Mouse (Mus musculus) forebrain, embryonic 14.5 days (tissue): ENCODE results near the gene Cpeb2. TPM values are rescaled to one million over a fixed set of nuclear protein-coding genes. Genes with fewer than 3 reads are reported as not detected.

ENCODE experiments used
- ATAC-seq: fragments of 200-750 bp; cut with Nextera tagmentation; 2 replicates; pipeline ENCODE4 v1.8.0; 2017; ENCODE audit warnings: mild to moderate bottlenecking, moderate library complexity
- DNase-seq: peaks from one replicate; pipeline ENCODE4 v3.0.0-alpha.2; 2015; ENCODE audit warnings: low spot score
- H3K27ac ChIP-seq: fragments of 300-500 bp; sonication (generic); 2 replicates; pipeline ENCODE4 v1.5.1; 2014; ENCODE audit warnings: low read depth, mild to moderate bottlenecking, control low read depth, low read length, moderate library complexity
- H3K27me3 ChIP-seq: fragments of 300-500 bp; sonication (generic); replicated peaks from 2 replicates; pipeline ENCODE4 v1.6.1; 2014; ENCODE audit warnings: low read length, control low read depth, mixed read lengths; ENCODE audit not compliant: control insufficient read depth, insufficient read depth
- H3K36me3 ChIP-seq: fragments of 300-500 bp; sonication (generic); 2 replicates; pipeline ENCODE4 v1.6.1; 2014; ENCODE audit warnings: low read length, control low read depth; ENCODE audit not compliant: control insufficient read depth, insufficient read depth
- H3K4me1 ChIP-seq: fragments of 300-500 bp; sonication (generic); 2 replicates; pipeline ENCODE4 v1.6.1; 2014; ENCODE audit warnings: antibody characterized with exemption, low read length, control low read depth; ENCODE audit not compliant: control insufficient read depth, insufficient read depth
- H3K4me2 ChIP-seq: fragments of 300-500 bp; sonication (generic); 2 replicates; pipeline ENCODE4 v1.6.1; 2014; ENCODE audit warnings: mild to moderate bottlenecking, control low read depth, low read length
- H3K4me3 ChIP-seq: fragments of 300-500 bp; sonication (generic); 2 replicates; pipeline ENCODE4 v1.5.1; 2014; ENCODE audit warnings: low read depth, low read length, control low read depth
- H3K9ac ChIP-seq: fragments of 300-500 bp; sonication (generic); 2 replicates; pipeline ENCODE4 v1.6.1; 2014; ENCODE audit warnings: mild to moderate bottlenecking, low read length, control low read depth, moderate library complexity
- H3K9me3 ChIP-seq: fragments of 300-500 bp; sonication (generic); replicated peaks from 2 replicates; pipeline ENCODE4 v1.6.1; 2016; ENCODE audit warnings: low read length, control low read depth, mixed read lengths; ENCODE audit not compliant: control insufficient read depth
- WGBS: fragments of 180-500 bp; shearing (Covaris S2); extraction: QIAGEN DNeasy Blood & Tissue Kit; methylation state at CpG from one replicate; pipeline ENCODE4 v1.1.7; 2014; 5-methylcytosine and 5-hydroxymethylcytosine counted together
- polyA plus RNA-seq: library from polyadenylated mRNA; unstranded; fragments of >200 nt; fragmentation: Nextera tagmentation; extraction: Ambion mirVana; gene quantifications from 2 replicates; pipeline ENCODE4 v1.2.1, GENCODE M21; 2014

Cpeb2 gene
- polyA plus RNA-seq, 1 experiment from 2014 or later = 6.9 TPM

DNA sequence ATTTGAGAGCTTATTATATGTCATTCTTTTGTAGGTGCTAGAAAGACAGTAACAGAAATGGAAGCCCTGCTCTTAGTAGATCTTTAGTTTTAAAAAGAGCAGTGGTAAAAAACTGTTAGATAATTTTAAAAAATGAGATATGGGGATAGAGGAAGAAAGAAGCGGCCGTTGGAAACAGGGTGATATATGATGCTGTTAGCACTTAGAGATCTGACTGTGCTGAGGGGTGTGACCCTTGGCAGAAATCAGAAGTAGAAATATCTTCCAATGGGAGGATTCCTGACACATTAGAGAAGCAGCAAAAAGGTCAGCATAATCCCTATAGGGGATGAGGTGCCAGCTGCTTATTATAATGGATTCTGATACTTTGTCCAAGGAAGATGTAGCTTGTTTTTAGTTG lies 24.5 kb downstream of the Cpeb2 start:
- Histone ChIP-seq H3K27me3 (no peaks in the 10 kb centered on the region), H3K4me3 (no peak overlapping the region), H3K4me1 (no peaks in the 10 kb centered on the region), H3K27ac (no peak overlapping the region), H3K36me3 (0 out of 2 replicates have a peak, but pooled peaks cover 8% of the 10 kb centered on the region), H3K4me2 (no peak overlapping the region), H3K9ac (no peak overlapping the region), H3K9me3 (no peaks in the 10 kb centered on the region)
- ATAC-seq (no peak), DNase-seq (no peak)
- 94% methylated on average over 2 of the region's 2 CpGs for WGBS

- WGBS = 91% methylated on average over 3 of the region's 3 CpGs
- H3K9ac ChIP-seq = no peak overlapping the region
- no peaks in the 10 kb centered on the region for H3K4me1 ChIP-seq
- H3K4me2 ChIP-seq = no peak overlapping the region
- H3K27ac ChIP-seq = no peak overlapping the region
- H3K9me3 ChIP-seq = no peaks in the 10 kb centered on the region
- no peaks in the 10 kb centered on the region for H3K27me3 ChIP-seq
- ATAC-seq = no peak
- no peak for DNase-seq
- 0 out of 2 replicates have a peak, but pooled peaks cover 4% of the 10 kb centered on the region for H3K36me3 ChIP-seq
- no peak overlapping the region for H3K4me3 ChIP-seq
Measured at GRCm38 (mm10) chr5:43258472-43259142, 25.6 kb downstream of the Cpeb2 start.

DNA sequence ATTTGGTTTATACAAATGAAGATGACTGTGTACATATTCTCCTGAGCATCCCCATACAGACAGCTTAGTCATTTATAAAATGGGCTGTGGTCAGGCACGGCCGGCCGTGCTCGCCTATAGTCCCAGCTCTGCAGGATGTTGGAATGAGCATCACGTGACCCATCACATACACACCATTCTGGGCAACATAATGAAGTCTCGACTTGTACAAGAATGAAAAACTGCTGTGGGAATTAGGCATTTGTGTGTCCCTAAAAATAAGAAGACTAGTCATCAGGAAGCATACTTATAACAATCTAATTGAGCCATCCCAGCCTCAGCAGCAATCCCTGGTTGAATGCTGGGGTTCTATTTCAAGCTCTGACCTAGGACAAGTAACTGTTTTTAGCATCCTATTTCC lies 28.8 kb downstream of the Cpeb2 start:
- Histone ChIP-seq H3K4me2 (no peak overlapping the region), H3K9ac (no peak overlapping the region), H3K4me1 (no peaks in the 10 kb centered on the region), H3K4me3 (no peak overlapping the region), H3K9me3 (no peaks in the 10 kb centered on the region), H3K36me3 (0 out of 2 replicates have a peak, but pooled peaks cover 4% of the 10 kb centered on the region), H3K27me3 (no peaks in the 10 kb centered on the region), H3K27ac (no peak overlapping the region)
- DNase-seq (no peak), ATAC-seq (no peak)
- 63% methylated on average over 6 of the region's 6 CpGs for WGBS

- DNase-seq (no peak), ATAC-seq (no peak)
- Histone ChIP-seq H3K4me3 (no peak overlapping the region), H3K9ac (no peak overlapping the region), H3K4me1 (no peaks in the 10 kb centered on the region), H3K36me3 (0 out of 2 replicates have a peak, but pooled peaks cover 4% of the 10 kb centered on the region), H3K27ac (no peak overlapping the region), H3K9me3 (no peaks in the 10 kb centered on the region), H3K27me3 (no peaks in the 10 kb centered on the region), H3K4me2 (no peak overlapping the region)
- WGBS = 85% methylated on average over 4 of the region's 4 CpGs
Measured at GRCm38 (mm10) chr5:43263951-43264350, 31.0 kb downstream of the Cpeb2 start.

- DNase-seq (no peak), ATAC-seq (no peak)
- no peaks in the 10 kb centered on the region for H3K4me1 ChIP-seq
- H3K27me3 ChIP-seq = no peaks in the 10 kb centered on the region
- H3K4me2 ChIP-seq = no peak overlapping the region
- no peaks in the 10 kb centered on the region for H3K9me3 ChIP-seq
- H3K36me3 ChIP-seq = 0 out of 2 replicates have a peak, but pooled peaks cover 4% of the 10 kb centered on the region
- no peak overlapping the region for H3K9ac ChIP-seq
- 91% methylated on average over 2 of the region's 2 CpGs for WGBS
- H3K4me3 ChIP-seq = no peak overlapping the region
- no peak overlapping the region for H3K27ac ChIP-seq
Measured at GRCm38 (mm10) chr5:43264696-43265095, 31.7 kb downstream of the Cpeb2 start.

DNA sequence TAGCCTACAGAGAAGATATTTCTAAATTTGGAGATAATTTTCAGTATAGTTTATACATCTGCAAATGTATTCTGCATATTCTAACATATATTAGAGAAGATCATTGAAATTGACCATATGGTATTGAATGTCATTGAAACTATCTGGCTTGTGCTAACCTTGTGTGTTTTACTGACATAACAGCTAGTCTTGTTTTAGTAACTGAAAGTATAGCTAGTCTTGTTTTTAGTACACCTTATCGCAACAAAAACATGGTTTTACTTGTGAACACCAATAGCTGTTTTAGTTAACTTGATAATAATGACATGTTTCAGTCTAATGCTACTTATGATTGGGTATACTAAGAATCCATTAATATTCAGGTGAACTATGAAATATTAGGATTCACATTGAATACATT lies 45.0 kb downstream of the Cpeb2 start:
- Histone ChIP-seq H3K27me3 (no peaks in the 10 kb centered on the region), H3K9ac (no peak overlapping the region), H3K9me3 (no peaks in the 10 kb centered on the region), H3K4me3 (no peak overlapping the region), H3K27ac (no peak overlapping the region), H3K4me2 (no peak overlapping the region), H3K36me3 (no peaks in the 10 kb centered on the region), H3K4me1 (no peaks in the 10 kb centered on the region)
- DNase-seq (no peak), ATAC-seq (no peak)
- 94% methylated on average over 1 of the region's 1 CpGs for WGBS

- H3K4me2 ChIP-seq = no peak overlapping the region
- 85% methylated on average over 3 of the region's 3 CpGs for WGBS
Measured at GRCm38 (mm10) chr5:43279774-43280173, 46.8 kb downstream of the Cpeb2 start.

DNA sequence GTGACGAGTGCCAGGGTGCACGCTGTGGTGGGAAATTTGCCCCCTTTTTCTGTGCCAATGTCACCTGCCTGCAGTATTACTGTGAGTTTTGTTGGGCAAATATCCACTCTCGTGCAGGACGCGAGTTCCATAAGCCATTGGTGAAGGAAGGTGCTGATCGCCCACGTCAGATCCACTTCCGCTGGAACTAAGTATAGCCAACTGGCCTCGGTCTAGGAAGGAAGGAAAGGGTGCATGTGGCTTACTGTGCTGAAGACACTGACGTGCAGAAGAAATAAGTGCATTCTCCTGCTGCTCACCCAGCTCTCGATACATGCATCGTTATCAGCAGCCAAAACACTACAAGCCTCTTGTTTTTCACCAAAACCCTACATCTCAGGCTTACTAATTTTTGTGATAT lies 52.8 kb downstream of the Cpeb2 start:
- H3K27me3 ChIP-seq = no peaks in the 10 kb centered on the region
- no peaks in the 10 kb centered on the region for H3K4me1 ChIP-seq
- H3K9ac ChIP-seq = no peak overlapping the region
- H3K4me3 ChIP-seq = no peak overlapping the region
- no peak for ATAC-seq
- H3K9me3 ChIP-seq = no peaks in the 10 kb centered on the region
- no peak for DNase-seq
- H3K36me3 ChIP-seq = peaks cover 10% of the 10 kb centered on the region
- 92% methylated on average over 12 of the region's 12 CpGs for WGBS
- H3K4me2 ChIP-seq = no peak overlapping the region
- H3K27ac ChIP-seq = no peak overlapping the region

More at GRCm38 (mm10) chr5:43279774-43280173, 46.8 kb downstream of the Cpeb2 start:
- Histone ChIP-seq H3K9me3 (no peaks in the 10 kb centered on the region), H3K36me3 (peaks cover 4% of the 10 kb centered on the region), H3K4me1 (no peaks in the 10 kb centered on the region), H3K9ac (no peak overlapping the region), H3K27me3 (no peaks in the 10 kb centered on the region), H3K4me3 (no peak overlapping the region), H3K27ac (no peak overlapping the region)
- DNase-seq = no peak
- ATAC-seq = no peak

DNA sequence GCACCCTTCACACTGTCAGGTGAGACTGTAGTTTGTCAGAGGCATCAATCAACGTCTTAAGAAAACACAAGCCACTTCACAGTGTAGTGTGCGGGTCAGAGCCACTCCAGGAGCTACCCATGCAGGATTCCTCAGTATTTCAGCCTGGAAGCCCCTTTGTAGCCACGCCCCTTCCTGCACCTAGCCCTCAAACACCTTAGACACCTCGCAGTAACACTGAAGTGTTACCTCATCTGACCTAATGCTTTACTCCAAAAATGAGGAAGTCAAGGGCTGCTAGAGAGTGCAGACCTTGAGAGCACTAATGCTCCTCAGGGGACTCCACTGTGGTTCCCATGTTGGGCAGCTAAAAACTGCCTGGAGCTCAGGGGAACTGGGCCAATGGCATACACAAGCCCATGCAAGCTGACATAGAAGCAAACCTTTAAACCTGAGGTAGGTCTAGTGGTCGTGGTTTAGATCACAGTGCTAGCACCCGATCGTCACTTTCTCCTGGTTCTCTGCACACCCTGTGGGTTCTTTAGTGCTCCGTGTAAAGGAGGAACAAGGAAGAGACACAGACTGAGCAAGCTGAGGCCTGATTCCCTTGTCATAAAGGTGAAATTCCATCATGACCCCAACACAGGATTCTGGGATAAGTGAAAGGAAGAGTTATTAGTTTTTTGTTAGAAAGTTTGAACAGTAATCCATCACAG lies 56.9 kb downstream of the Cpeb2 start:
- ATAC-seq (no peak), DNase-seq (no peak)
- WGBS = 88% methylated on average over 8 of the region's 8 CpGs
- Histone ChIP-seq H3K9me3 (no peaks in the 10 kb centered on the region), H3K9ac (no peak overlapping the region), H3K4me3 (no peak overlapping the region), H3K4me2 (no peak overlapping the region), H3K27me3 (no peaks in the 10 kb centered on the region), H3K27ac (no peak overlapping the region), H3K4me1 (no peaks in the 10 kb centered on the region), H3K36me3 (peaks cover 6% of the 10 kb centered on the region)
